Mouse (Mus musculus) megakaryocyte, embryonic 14.5 days (primary cell): ENCODE measurements around the gene Mrpl38. TPM values are rescaled to one million over a fixed set of nuclear protein-coding genes. Genes with fewer than 3 reads are reported as not detected.

ENCODE experiments used
- H3K27me3 ChIP-seq: replicated peaks from 2 replicates; pipeline ENCODE3; 2012; ENCODE audit warnings: inconsistent platforms
- H3K36me3 ChIP-seq: replicated peaks from 2 replicates; pipeline ENCODE3; 2012; ENCODE audit warnings: low read length, inconsistent platforms, mixed read lengths
- H3K4me1 ChIP-seq: 2 replicates; pipeline ENCODE4 v1.6.1; 2012; ENCODE audit warnings: inconsistent platforms
- H3K4me3 ChIP-seq: replicated peaks from 2 replicates; pipeline ENCODE3; 2012; ENCODE audit warnings: moderate library complexity, mild to moderate bottlenecking, inconsistent platforms
- H3K9me3 ChIP-seq: 2 replicates; pipeline ENCODE4 v1.6.1; 2012; ENCODE audit warnings: inconsistent platforms
- FLI1 ChIP-seq: IDR thresholded peaks from 2 replicates; pipeline ENCODE4 v1.6.1; 2012; ENCODE audit warnings: low read length, inconsistent platforms, mixed read lengths
- GATA1 ChIP-seq: IDR thresholded peaks from 3 replicates; pipeline ENCODE4 v1.6.1; 2012; ENCODE audit warnings: mixed read lengths, low read length, inconsistent platforms, borderline replicate concordance
- polyA plus RNA-seq: library from polyadenylated mRNA; stranded (reverse); fragments of >175 nt; gene quantifications from 2 replicates; pipeline ENCODE4 v1.2.3, GENCODE M21; 2012; ENCODE audit warnings: low replicate concordance; ENCODE audit not compliant: insufficient read depth

The Mrpl38 gene
- 25.4 and 80.4 TPM in 2 replicates for polyA plus RNA-seq

GRCm38 (mm10) chr11:116138468-116139138, at the start of gene Mrpl38:
Gene Mrpl38 (minus strand): TSS chr11:116138868.
- Histone ChIP-seq H3K4me1 (peaks cover 78% of the 10 kb centered on the region), H3K4me3 (peak within 1 kb of the TSS; percentile 99), H3K27me3 (no peaks in the 10 kb centered on the region), H3K9me3 (no peaks in the 10 kb centered on the region), H3K36me3 (peaks cover 63% of the 10 kb centered on the region)
- no peak for TF ChIP-seq GATA1
- TF ChIP-seq FLI1 = no peak

- Histone ChIP-seq H3K4me3 (no peak overlapping the region), H3K4me1 (peaks cover 59% of the 10 kb centered on the region), H3K27me3 (no peaks in the 10 kb centered on the region), H3K9me3 (no peaks in the 10 kb centered on the region), H3K36me3 (peaks cover 97% of the 10 kb centered on the region)
- TF ChIP-seq FLI1 (no peak), GATA1 (no peak)
Measured at GRCm38 (mm10) chr11:116187226-116187930, 48.7 kb upstream of the Mrpl38 start.

- no peak overlapping the region for H3K4me3 ChIP-seq
- H3K4me1 ChIP-seq = peaks cover 56% of the 10 kb centered on the region
- no peaks in the 10 kb centered on the region for H3K27me3 ChIP-seq
- no peak for TF ChIP-seq FLI1
- TF ChIP-seq GATA1 = no peak
- H3K9me3 ChIP-seq = no peaks in the 10 kb centered on the region
- peaks cover 100% of the 10 kb centered on the region for H3K36me3 ChIP-seq
Measured at GRCm38 (mm10) chr11:116186360-116186759, 47.7 kb upstream of the Mrpl38 start.

- no peaks in the 10 kb centered on the region for H3K9me3 ChIP-seq
- H3K4me3 ChIP-seq = no peak overlapping the region
- H3K27me3 ChIP-seq = no peaks in the 10 kb centered on the region
- H3K36me3 ChIP-seq = peaks cover 96% of the 10 kb centered on the region
- no peak for TF ChIP-seq GATA1
- no peak for TF ChIP-seq FLI1
- peaks cover 51% of the 10 kb centered on the region for H3K4me1 ChIP-seq
Measured at GRCm38 (mm10) chr11:116185836-116186235, 47.2 kb upstream of the Mrpl38 start.

- no peak overlapping the region for H3K4me3 ChIP-seq
- peaks cover 93% of the 10 kb centered on the region for H3K36me3 ChIP-seq
- peaks cover 20% of the 10 kb centered on the region for H3K4me1 ChIP-seq
- TF ChIP-seq GATA1 = no peak
- TF ChIP-seq FLI1 = no peak
- H3K27me3 ChIP-seq = no peaks in the 10 kb centered on the region
- H3K9me3 ChIP-seq = no peaks in the 10 kb centered on the region
Measured at GRCm38 (mm10) chr11:116178411-116179121, 39.9 kb upstream of the Mrpl38 start.

GRCm38 (mm10) chr11:116176010-116176409, 37.3 kb upstream of the Mrpl38 start:
- peaks cover 12% of the 10 kb centered on the region for H3K4me1 ChIP-seq

GRCm38 (mm10) chr11:116174775-116175448, 36.2 kb upstream of the Mrpl38 start:
- Histone ChIP-seq H3K36me3 (peaks cover 90% of the 10 kb centered on the region), H3K4me1 (peaks cover 12% of the 10 kb centered on the region), H3K9me3 (no peaks in the 10 kb centered on the region), H3K4me3 (no peak overlapping the region), H3K27me3 (no peaks in the 10 kb centered on the region)
- TF ChIP-seq FLI1 (no peak), GATA1 (no peak)

More at GRCm38 (mm10) chr11:116176010-116176409, 37.3 kb upstream of the Mrpl38 start:
- peaks cover 96% of the 10 kb centered on the region for H3K36me3 ChIP-seq
- H3K9me3 ChIP-seq = no peaks in the 10 kb centered on the region
- H3K4me3 ChIP-seq = no peak overlapping the region
- TF ChIP-seq GATA1 (no peak), FLI1 (no peak)
- no peaks in the 10 kb centered on the region for H3K27me3 ChIP-seq

- Histone ChIP-seq H3K4me1 (peaks cover 30% of the 10 kb centered on the region), H3K9me3 (no peaks in the 10 kb centered on the region), H3K27me3 (no peaks in the 10 kb centered on the region), H3K36me3 (peaks cover 63% of the 10 kb centered on the region), H3K4me3 (no peak overlapping the region)
- TF ChIP-seq GATA1 (no peak), FLI1 (no peak)
Measured at GRCm38 (mm10) chr11:116171959-116172358, 33.3 kb upstream of the Mrpl38 start.

GRCm38 (mm10) chr11:116170003-116170800, 31.5 kb upstream of the Mrpl38 start:
- no peak for TF ChIP-seq GATA1
- no peak for TF ChIP-seq FLI1
- Histone ChIP-seq H3K4me3 (no peak overlapping the region), H3K9me3 (no peaks in the 10 kb centered on the region), H3K27me3 (no peaks in the 10 kb centered on the region), H3K4me1 (peaks cover 44% of the 10 kb centered on the region), H3K36me3 (peaks cover 60% of the 10 kb centered on the region)
